Mouse (Mus musculus): ENCODE data around the gene Cobl. TPM values are rescaled to one million over a fixed set of nuclear protein-coding genes. Genes with fewer than 3 reads are reported as not detected.

Gene Cobl
- polyA plus RNA-seq, 1 experiment = 19.8 TPM

DNA sequence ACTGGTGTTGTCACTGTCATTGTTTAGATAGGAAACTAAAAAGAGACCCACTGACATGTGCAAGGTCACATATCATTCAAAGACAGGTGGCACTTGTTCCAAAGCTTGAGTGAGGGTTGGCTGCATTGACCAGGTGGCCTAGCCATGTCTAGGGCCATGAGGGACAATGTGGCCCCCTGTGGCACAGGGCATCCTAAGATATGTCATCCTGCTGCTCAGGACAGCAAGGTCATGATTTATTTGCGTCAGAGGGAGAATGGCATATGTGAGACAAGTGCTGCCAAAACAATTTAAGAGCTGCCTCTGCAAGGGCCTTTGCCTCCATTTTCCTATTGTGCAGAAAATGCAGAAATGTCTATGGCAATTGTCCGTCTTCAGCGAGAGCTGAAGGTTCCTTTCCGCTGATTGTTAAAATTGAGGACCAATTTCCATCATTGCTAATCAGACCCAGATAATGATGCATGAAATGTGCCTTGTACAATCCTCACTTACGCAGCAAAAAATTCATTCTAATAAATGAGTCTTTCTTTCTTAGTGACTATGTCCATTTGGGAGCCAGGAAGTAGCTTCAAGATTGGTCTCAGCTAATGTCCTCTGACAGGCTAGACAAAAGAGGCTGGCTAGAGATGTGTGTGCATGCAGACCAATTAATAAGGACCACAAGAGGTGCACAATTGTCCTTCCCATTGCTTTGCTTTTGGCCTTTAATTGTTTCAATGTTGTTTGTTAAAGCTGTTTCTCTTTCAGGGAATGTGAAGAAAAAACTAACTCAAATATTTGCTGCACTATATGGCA is 207.2 kb downstream of the Cobl start:
- WGBS = 94% methylated on average over 5 of the region's 5 CpGs
- TF ChIP-seq CTCF (IDR thresholded peaks at IDR 0.05; ENCODE audit: insufficient read depth, low read length) (no peak), POLR2A (IDR thresholded peaks at IDR 0.05; ENCODE audit: borderline replicate concordance, extremely low read depth, low read depth, low read length) (no peak)

DNA sequence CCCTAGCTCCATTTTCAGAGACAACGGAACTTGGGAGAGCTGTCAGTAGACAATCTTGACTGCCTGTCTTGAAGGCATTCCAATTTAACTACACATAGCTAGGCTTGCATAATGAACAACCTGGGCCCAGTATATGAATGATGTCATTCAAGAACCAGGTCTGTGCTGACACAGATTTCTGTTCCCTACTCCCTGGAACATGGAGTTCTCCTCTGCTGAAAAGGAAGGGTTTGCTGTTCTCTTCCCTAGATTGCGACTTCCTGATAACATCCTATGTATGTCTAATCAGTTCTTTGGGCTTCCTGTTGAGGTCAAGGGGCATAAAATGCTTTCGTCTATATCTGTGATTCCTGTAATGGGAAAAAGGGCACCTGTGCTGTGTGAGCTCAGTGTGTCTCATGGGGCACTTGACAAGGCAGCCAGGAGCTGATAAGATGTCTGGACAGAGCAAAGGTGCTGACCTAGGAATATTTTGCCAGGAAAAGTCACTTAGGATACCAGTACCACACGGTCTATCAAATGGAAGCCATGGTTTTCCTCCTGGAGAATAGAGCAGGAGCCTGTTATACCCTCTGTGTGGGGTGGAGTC is 219.3 kb downstream of the Cobl start:
- Histone ChIP-seq H3K4me1 (ENCODE audit: control insufficient read depth, insufficient read depth, low read length) (no peaks in the 10 kb centered on the region), H3K4me3 (replicated peaks; ENCODE audit: extremely low read depth, low read depth, low read length) (no peak overlapping the region)
- TF ChIP-seq POLR2A (IDR thresholded peaks at IDR 0.05; ENCODE audit: borderline replicate concordance, extremely low read depth, low read depth, low read length) (no peak), CTCF (IDR thresholded peaks at IDR 0.05; ENCODE audit: insufficient read depth, low read length) (no peak)
- WGBS = 42% methylated on average over 4 of the region's 4 CpGs
- no peak for DNase-seq

More for the DNA sequence above, 207.2 kb downstream of the Cobl start:
- H3K4me1 ChIP-seq (ENCODE audit: control insufficient read depth, insufficient read depth, low read length) = no peaks in the 10 kb centered on the region
- DNase-seq = no peak
- H3K4me3 ChIP-seq (replicated peaks; ENCODE audit: extremely low read depth, low read depth, low read length) = no peak overlapping the region

DNA sequence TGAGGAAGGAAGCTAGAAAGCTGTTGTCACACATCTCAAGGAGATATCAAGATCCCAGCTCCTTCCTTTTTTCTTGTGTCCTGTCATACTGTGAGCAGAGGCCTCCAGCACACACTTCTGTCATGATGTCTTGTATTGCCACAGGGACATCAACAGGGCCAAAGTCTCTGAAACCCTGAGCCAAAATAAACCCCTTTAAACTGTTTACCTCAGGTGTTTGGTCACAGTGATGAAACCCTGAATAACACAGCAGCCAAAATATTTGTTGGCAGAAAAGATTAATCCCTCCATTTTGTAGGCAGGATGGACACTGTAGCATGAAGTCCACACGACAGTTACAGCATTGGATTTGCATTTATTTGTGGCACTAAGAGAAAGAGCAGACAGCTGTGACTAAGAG is 228.4 kb downstream of the Cobl start:
- WGBS = 78% methylated on average over 1 of the region's 1 CpGs
- DNase-seq = no peak
- TF ChIP-seq CTCF (IDR thresholded peaks at IDR 0.05; ENCODE audit: insufficient read depth, low read length) (no peak), POLR2A (IDR thresholded peaks at IDR 0.05; ENCODE audit: borderline replicate concordance, extremely low read depth, low read depth, low read length) (no peak)
- peaks cover 3% of the 10 kb centered on the region for H3K4me1 ChIP-seq (ENCODE audit: control insufficient read depth, insufficient read depth, low read length)
- no peak overlapping the region for H3K4me3 ChIP-seq (replicated peaks; ENCODE audit: extremely low read depth, low read depth, low read length)

DNA sequence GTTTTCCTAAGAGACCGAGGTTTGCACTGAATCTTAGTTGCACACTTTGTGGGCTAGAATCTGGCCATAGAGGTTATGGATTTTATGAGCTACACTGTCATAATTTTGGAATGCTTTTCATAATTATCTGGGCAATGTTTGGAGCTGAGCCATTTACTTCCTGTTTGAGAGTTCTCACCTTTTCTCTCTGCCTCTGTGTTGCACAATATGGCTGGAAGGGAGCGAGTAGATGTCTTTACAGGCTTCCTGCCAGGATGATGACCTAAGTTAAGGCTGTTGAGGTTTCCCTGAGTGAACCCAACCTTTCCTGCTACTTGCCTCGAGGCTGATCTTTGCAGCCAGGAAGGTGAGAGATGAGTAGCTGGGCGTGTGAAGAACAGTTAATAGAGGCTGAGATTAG is 229.9 kb downstream of the Cobl start:
- Histone ChIP-seq H3K4me1 (ENCODE audit: control insufficient read depth, insufficient read depth, low read length) (peaks cover 3% of the 10 kb centered on the region), H3K4me3 (replicated peaks; ENCODE audit: extremely low read depth, low read depth, low read length) (no peak overlapping the region)
- no peak for DNase-seq
- TF ChIP-seq CTCF (IDR thresholded peaks at IDR 0.05; ENCODE audit: insufficient read depth, low read length) (no peak), POLR2A (IDR thresholded peaks at IDR 0.05; ENCODE audit: borderline replicate concordance, extremely low read depth, low read depth, low read length) (no peak)
- WGBS = 44% methylated on average over 4 of the region's 4 CpGs

DNA sequence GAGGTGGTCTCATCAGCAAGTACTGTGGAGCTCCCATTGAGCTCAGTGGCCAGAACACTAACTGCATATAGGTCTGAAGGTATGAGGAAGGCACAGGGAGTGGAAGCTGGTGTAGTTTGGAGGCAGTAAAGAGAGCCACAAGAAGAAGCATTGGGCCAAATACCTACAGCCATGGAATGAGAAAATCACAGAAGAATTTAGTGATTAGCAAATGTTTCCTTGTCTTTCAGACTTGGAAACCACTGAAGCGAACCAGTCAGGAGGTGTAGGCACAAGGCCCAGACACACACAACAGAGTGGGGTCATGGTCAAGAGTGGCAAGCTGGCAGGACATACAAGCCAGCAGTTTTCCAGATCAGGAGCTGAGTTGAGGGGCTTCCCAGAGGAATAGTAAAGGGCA is 230.6 kb downstream of the Cobl start:
- Histone ChIP-seq H3K4me3 (replicated peaks; ENCODE audit: extremely low read depth, low read depth, low read length) (no peak overlapping the region), H3K4me1 (ENCODE audit: control insufficient read depth, insufficient read depth, low read length) (peaks cover 3% of the 10 kb centered on the region)
- WGBS = 64% methylated on average over 1 of the region's 1 CpGs
- DNase-seq = no peak
- TF ChIP-seq CTCF (IDR thresholded peaks at IDR 0.05; ENCODE audit: insufficient read depth, low read length) (no peak), POLR2A (IDR thresholded peaks at IDR 0.05; ENCODE audit: borderline replicate concordance, extremely low read depth, low read depth, low read length) (no peak)

DNA sequence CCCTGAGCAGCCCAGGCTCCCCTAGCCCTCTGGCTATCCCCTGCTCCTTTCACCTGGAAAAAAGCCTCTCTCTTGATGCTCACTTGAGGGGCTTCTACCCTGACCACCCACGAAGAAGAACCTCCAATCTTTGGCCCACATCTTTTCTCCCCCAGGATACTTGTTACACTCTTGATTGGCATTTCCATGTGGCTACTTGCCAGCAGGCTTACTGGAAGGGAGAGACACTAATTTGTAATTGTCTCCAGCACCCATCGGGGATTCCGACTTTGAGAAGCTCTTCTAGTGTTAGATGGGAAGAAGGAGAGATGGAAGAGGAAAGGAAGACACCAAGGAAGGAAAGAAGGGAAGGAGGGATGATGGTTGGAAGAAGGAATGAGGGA is 232.0 kb downstream of the Cobl start:
- Histone ChIP-seq H3K4me3 (replicated peaks; ENCODE audit: extremely low read depth, low read depth, low read length) (no peak overlapping the region), H3K4me1 (ENCODE audit: control insufficient read depth, insufficient read depth, low read length) (peaks cover 3% of the 10 kb centered on the region)
- WGBS = 42% methylated on average over 3 of the region's 3 CpGs
- no peak for DNase-seq
- TF ChIP-seq POLR2A (IDR thresholded peaks at IDR 0.05; ENCODE audit: borderline replicate concordance, extremely low read depth, low read depth, low read length) (no peak), CTCF (IDR thresholded peaks at IDR 0.05; ENCODE audit: insufficient read depth, low read length) (no peak)

DNA sequence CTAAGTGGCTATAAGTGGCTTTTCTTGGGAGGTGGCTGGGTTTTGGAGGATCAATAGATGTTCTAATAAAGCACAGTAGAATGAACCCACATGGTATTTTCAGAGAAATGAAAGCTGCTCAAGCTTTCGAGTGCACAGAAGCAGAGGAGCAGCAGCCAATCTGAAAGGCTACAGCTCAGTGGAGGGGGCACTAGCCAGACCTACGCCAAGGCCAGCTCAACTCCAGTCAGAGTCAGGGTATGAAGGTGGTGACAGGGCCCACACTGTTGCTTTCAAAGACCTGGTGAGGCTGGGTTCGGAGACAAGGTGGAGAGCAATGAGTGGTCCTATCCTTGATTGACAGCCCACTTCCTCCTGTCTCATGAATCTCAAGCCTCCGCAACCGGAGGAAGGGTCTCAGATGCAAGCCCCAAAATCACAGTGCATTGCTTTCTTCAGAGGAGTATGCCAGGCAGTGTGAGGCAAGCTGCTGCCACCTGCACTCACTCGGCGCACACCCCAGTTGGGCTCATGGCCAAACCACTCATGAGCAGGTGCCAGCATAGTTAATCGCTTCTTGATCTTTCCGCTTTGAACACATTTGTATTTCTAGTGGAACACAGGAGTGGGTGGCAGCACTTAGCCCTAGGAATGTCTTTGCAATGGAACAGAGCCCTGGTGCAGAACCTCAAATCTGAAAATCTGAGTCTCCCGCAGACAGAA is 232.6 kb downstream of the Cobl start:
- peak; percentile 82 for DNase-seq
- no peak overlapping the region for H3K4me3 ChIP-seq (replicated peaks; ENCODE audit: extremely low read depth, low read depth, low read length)
- TF ChIP-seq POLR2A (IDR thresholded peaks at IDR 0.05; ENCODE audit: borderline replicate concordance, extremely low read depth, low read depth, low read length) (no peak), CTCF (IDR thresholded peaks at IDR 0.05; ENCODE audit: insufficient read depth, low read length) (no peak)
- WGBS = 57% methylated on average over 10 of the region's 10 CpGs
- peaks cover 3% of the 10 kb centered on the region for H3K4me1 ChIP-seq (ENCODE audit: control insufficient read depth, insufficient read depth, low read length)

DNA sequence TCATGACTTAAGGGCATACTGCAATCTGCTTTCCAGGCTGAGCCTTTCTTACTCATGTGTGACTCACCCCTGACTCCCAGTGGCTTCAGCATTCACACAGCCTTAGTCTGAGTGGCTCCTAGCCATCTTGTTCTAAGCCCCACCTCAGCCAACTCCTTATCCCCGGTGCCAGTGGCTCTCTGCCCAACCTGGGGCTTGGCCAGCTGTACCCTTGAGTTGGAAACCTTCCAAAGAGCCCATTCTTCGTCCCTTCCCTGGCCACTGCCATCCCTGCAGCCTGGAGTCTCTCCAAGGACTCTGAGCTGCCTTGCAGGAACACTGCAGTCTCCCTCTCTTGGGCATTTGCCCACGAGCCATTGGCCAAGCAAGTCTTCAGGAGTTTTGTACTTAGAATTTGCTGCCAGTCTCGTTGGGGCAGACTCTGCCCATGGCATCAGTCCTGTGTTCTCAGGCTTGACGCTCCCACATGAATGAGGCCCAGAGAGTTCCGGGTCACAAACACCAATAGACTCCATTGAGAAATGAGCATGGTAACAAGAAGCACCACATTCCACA is 233.2 kb downstream of the Cobl start:
- no peak for TF ChIP-seq CTCF (IDR thresholded peaks at IDR 0.05; ENCODE audit: insufficient read depth, low read length)
- TF ChIP-seq POLR2A (IDR thresholded peaks at IDR 0.05; ENCODE audit: borderline replicate concordance, extremely low read depth, low read depth, low read length) = no peak
- 44% methylated on average over 6 of the region's 6 CpGs for WGBS
- DNase-seq = peak; percentile 82

DNA sequence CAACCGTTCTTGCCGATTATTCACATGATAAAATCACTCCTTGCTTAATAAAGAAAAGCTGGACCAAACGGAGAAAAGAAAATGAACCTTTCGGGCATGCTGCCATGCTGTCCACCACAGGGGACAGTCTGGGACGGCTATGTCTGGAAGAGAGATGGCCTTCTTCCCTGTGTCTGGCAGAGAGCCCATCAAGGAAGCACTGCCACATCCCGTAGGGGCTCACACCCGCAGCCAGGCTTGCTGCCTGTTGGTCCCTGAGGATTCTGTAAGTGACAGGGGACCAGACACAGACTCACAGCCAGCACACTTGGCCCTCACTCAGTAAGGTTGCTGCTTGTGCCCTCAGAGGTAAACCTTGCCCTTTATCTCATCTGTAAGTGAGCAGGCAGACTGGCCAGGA is 235.3 kb downstream of the Cobl start:
- H3K4me3 ChIP-seq (replicated peaks; ENCODE audit: extremely low read depth, low read depth, low read length) = no peak overlapping the region
- DNase-seq = no peak
- TF ChIP-seq POLR2A (IDR thresholded peaks at IDR 0.05; ENCODE audit: borderline replicate concordance, extremely low read depth, low read depth, low read length) (no peak), CTCF (IDR thresholded peaks at IDR 0.05; ENCODE audit: insufficient read depth, low read length) (no peak)
- WGBS = 37% methylated on average over 7 of the region's 7 CpGs
- peaks cover 3% of the 10 kb centered on the region for H3K4me1 ChIP-seq (ENCODE audit: control insufficient read depth, insufficient read depth, low read length)

More for the DNA sequence above, 233.2 kb downstream of the Cobl start:
- Histone ChIP-seq H3K4me3 (replicated peaks; ENCODE audit: extremely low read depth, low read depth, low read length) (no peak overlapping the region), H3K4me1 (ENCODE audit: control insufficient read depth, insufficient read depth, low read length) (peaks cover 3% of the 10 kb centered on the region)
